Mouse (Mus musculus) forebrain, embryonic 14.5 days (tissue): ENCODE measurements around the gene Mad1l1. TPM values are rescaled to one million over a fixed set of nuclear protein-coding genes. Genes with fewer than 3 reads are reported as not detected.

ENCODE experiments used
- ATAC-seq: fragments of 200-750 bp; cut with Nextera tagmentation; 2 replicates; pipeline ENCODE4 v1.8.0; 2017; ENCODE audit warnings: mild to moderate bottlenecking, moderate library complexity
- DNase-seq: peaks from one replicate; pipeline ENCODE4 v3.0.0-alpha.2; 2015; ENCODE audit warnings: low spot score
- H3K27ac ChIP-seq: fragments of 300-500 bp; sonication (generic); 2 replicates; pipeline ENCODE4 v1.5.1; 2014; ENCODE audit warnings: low read depth, mild to moderate bottlenecking, control low read depth, low read length, moderate library complexity
- H3K27me3 ChIP-seq: fragments of 300-500 bp; sonication (generic); replicated peaks from 2 replicates; pipeline ENCODE4 v1.6.1; 2014; ENCODE audit warnings: low read length, control low read depth, mixed read lengths; ENCODE audit not compliant: control insufficient read depth, insufficient read depth
- H3K36me3 ChIP-seq: fragments of 300-500 bp; sonication (generic); 2 replicates; pipeline ENCODE4 v1.6.1; 2014; ENCODE audit warnings: low read length, control low read depth; ENCODE audit not compliant: control insufficient read depth, insufficient read depth
- H3K4me1 ChIP-seq: fragments of 300-500 bp; sonication (generic); 2 replicates; pipeline ENCODE4 v1.6.1; 2014; ENCODE audit warnings: antibody characterized with exemption, low read length, control low read depth; ENCODE audit not compliant: control insufficient read depth, insufficient read depth
- H3K4me2 ChIP-seq: fragments of 300-500 bp; sonication (generic); 2 replicates; pipeline ENCODE4 v1.6.1; 2014; ENCODE audit warnings: mild to moderate bottlenecking, control low read depth, low read length
- H3K4me3 ChIP-seq: fragments of 300-500 bp; sonication (generic); 2 replicates; pipeline ENCODE4 v1.5.1; 2014; ENCODE audit warnings: low read depth, low read length, control low read depth
- H3K9ac ChIP-seq: fragments of 300-500 bp; sonication (generic); 2 replicates; pipeline ENCODE4 v1.6.1; 2014; ENCODE audit warnings: mild to moderate bottlenecking, low read length, control low read depth, moderate library complexity
- H3K9me3 ChIP-seq: fragments of 300-500 bp; sonication (generic); replicated peaks from 2 replicates; pipeline ENCODE4 v1.6.1; 2016; ENCODE audit warnings: low read length, control low read depth, mixed read lengths; ENCODE audit not compliant: control insufficient read depth
- WGBS: fragments of 180-500 bp; shearing (Covaris S2); extraction: QIAGEN DNeasy Blood & Tissue Kit; methylation state at CpG from one replicate; pipeline ENCODE4 v1.1.7; 2014; 5-methylcytosine and 5-hydroxymethylcytosine counted together
- polyA plus RNA-seq: library from polyadenylated mRNA; unstranded; fragments of >200 nt; fragmentation: Nextera tagmentation; extraction: Ambion mirVana; gene quantifications from 2 replicates; pipeline ENCODE4 v1.2.1, GENCODE M21; 2014

Mad1l1 gene
- polyA plus RNA-seq, 1 experiment from 2014 or later: 29.2 TPM

DNA sequence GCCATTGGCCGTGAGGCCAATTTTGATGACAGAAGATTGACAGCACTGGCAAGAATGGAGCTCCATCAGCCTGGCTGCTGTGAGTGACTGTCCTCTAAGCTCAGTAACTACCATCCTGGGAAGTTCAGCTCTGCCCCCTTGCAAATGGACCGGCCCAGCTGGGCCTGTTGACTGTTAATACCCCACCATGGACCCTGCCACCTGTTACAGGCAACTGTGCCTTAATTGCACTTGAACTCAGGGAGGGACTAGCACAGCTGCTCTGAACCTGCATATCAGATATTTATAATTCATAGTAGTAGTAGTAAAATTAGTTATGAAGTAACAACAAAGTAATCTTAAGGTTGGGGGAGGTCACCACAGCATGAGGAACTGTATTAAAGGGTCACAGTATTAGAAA, 244.9 kb downstream of the Mad1l1 start:
- no peaks in the 10 kb centered on the region for H3K27me3 ChIP-seq
- WGBS: 92% methylated on average over 2 of the region's 2 CpGs

DNA sequence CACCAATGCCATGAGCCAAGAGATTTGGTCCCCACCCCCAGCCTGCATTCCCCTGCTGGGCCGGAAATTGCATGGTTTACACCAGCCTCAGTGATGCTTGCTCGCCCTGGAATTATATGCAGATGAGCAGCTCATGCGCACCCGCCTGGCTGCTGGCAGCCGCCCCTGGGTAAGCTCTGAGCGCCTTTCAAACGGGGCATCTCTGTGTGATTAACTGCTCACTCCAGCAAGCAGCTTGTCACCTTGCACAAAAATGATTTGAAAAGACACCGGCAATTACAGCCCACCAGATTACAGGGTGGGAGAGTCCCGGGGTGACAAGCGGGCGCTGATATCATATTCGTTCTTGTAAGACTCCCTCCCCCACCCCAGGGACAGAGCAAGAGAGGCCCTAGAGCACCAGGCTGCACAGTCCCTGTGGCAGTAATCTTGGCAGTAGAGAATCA, 247.7 kb downstream of the Mad1l1 start:
- H3K36me3 ChIP-seq: no peaks in the 10 kb centered on the region
- no peaks in the 10 kb centered on the region for H3K9me3 ChIP-seq
- ATAC-seq: peak; percentile 93
- peaks cover 14% of the 10 kb centered on the region for H3K4me1 ChIP-seq
- H3K27ac ChIP-seq: peak overlapping the region; percentile 61
- no peak overlapping the region for H3K4me3 ChIP-seq
- DNase-seq: peak; percentile 82
- H3K4me2 ChIP-seq: no peak overlapping the region
- WGBS: 10% methylated on average over 12 of the region's 12 CpGs
- peak overlapping the region; percentile 29; the same call in 1 of the 2 replicates for H3K9ac ChIP-seq
- H3K27me3 ChIP-seq: no peaks in the 10 kb centered on the region

More for the DNA sequence above, 244.9 kb downstream of the Mad1l1 start:
- Histone ChIP-seq H3K4me1 (peaks cover 14% of the 10 kb centered on the region), H3K9ac (no peak overlapping the region), H3K4me3 (no peak overlapping the region), H3K4me2 (no peak overlapping the region), H3K27ac (no peak overlapping the region), H3K36me3 (no peaks in the 10 kb centered on the region), H3K9me3 (no peaks in the 10 kb centered on the region)
- DNase-seq (no peak), ATAC-seq (no peak)

DNA sequence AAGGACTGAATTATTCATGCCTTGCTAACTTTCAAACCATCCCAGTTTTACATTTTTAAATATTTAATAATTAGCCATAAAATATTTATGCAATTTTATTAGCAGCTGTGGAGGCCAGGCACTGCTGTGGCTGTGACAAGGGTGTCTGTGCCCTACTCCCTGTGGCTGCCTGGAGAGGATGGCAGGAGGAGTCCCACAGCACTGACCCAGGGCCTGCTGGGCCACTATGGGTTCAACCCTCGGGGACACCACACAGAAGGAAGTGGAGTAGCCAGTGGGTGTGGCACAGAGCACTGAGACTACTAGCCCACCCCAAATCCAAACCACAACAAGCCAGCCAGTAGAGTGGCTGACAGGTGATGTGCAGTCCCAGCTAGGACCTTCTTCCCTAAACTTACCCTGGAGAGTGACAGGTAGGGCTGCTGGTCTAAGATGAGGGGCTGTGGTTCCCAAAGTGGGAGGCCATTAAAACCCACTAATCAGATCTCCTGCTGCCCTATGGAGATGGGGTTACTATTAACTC, 248.1 kb downstream of the Mad1l1 start:
- ATAC-seq (peak; percentile 47), DNase-seq (no peak)
- H3K27ac ChIP-seq: peak overlapping the region; percentile 61
- H3K9ac ChIP-seq: no peak overlapping the region
- no peaks in the 10 kb centered on the region for H3K36me3 ChIP-seq
- no peaks in the 10 kb centered on the region for H3K27me3 ChIP-seq
- WGBS: 20% methylated on average over 1 of the region's 1 CpGs
- no peak overlapping the region for H3K4me3 ChIP-seq
- H3K4me1 ChIP-seq: peaks cover 18% of the 10 kb centered on the region
- H3K9me3 ChIP-seq: no peaks in the 10 kb centered on the region
- no peak overlapping the region for H3K4me2 ChIP-seq

DNA sequence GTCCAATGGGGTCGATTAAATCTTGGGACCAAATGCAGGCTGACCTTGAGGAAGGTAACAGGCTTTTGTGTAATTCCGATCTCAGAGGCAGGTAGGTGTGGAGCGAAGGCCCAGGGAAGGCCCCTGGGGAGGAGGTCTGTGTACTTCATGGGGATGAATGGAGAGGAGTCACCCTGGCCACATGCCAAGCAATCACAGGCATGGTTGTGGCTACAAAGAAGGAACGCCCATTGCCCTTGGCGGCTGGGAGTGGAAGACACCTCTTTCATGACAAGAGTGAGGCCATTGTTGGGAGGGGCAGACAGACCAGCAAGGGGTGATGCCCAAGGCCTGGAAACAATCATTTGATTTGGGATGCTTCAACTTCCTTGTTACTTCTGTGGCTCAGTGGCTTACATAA, 252.8 kb downstream of the Mad1l1 start:
- Histone ChIP-seq H3K9me3 (no peaks in the 10 kb centered on the region), H3K4me3 (no peak overlapping the region), H3K36me3 (no peaks in the 10 kb centered on the region), H3K4me1 (peaks cover 11% of the 10 kb centered on the region), H3K27ac (no peak overlapping the region), H3K9ac (no peak overlapping the region), H3K4me2 (no peak overlapping the region), H3K27me3 (no peaks in the 10 kb centered on the region)
- WGBS: 55% methylated on average over 5 of the region's 5 CpGs
- DNase-seq (peak; percentile 36), ATAC-seq (no peak)

DNA sequence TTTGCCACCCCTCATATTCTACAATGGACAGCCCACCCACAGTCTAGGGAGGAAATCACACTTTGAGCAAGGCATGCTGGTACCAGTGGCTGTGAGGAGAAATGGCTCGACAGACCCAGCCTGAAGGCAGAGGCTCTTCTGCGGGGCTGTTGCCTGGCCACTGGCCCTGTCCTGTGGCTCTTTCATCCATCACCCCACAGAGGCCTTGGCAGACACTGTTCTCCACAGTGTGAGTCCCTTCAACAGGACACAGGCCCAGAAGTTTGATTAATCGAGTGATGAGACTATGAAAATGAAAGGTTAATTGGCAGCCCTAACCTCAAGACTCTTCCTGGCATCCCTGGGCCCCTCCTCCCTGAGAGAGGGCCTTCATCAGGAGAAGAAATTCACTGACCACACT, 253.3 kb downstream of the Mad1l1 start:
- 73% methylated on average over 3 of the region's 3 CpGs for WGBS

DNA sequence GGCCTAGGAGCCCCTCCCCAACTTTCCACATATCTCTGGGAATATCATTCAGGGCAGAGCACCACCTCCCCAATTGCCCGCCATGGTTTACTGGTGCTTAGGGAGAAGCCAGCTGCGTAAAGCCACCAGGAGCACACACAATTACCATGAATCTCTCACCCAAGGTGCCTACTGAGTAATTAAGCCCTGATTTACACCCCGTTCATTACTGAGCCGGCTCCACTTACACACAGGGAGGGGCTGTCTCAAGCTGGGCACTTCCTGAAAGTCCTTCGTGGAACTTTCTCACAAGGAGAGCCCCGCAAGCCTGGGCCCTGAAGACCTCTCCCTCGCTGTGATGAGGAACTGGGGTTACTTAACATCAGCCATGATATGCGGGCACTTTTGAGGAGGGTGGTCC, 254.6 kb downstream of the Mad1l1 start:
- no peaks in the 10 kb centered on the region for H3K27me3 ChIP-seq
- H3K27ac ChIP-seq: no peak overlapping the region
- no peaks in the 10 kb centered on the region for H3K36me3 ChIP-seq
- no peak for ATAC-seq
- no peak overlapping the region for H3K4me3 ChIP-seq
- H3K9me3 ChIP-seq: no peaks in the 10 kb centered on the region
- DNase-seq: no peak
- 49% methylated on average over 8 of the region's 8 CpGs for WGBS
- peaks cover 12% of the 10 kb centered on the region; the same call in 1 of the 2 replicates for H3K4me1 ChIP-seq
- H3K9ac ChIP-seq: no peak overlapping the region
- no peak overlapping the region for H3K4me2 ChIP-seq

More for the DNA sequence above, 253.3 kb downstream of the Mad1l1 start:
- Histone ChIP-seq H3K27me3 (no peaks in the 10 kb centered on the region), H3K4me1 (peaks cover 6% of the 10 kb centered on the region), H3K9me3 (no peaks in the 10 kb centered on the region), H3K4me3 (no peak overlapping the region), H3K36me3 (no peaks in the 10 kb centered on the region), H3K9ac (no peak overlapping the region), H3K27ac (no peak overlapping the region), H3K4me2 (no peak overlapping the region)
- DNase-seq (peak; percentile 13), ATAC-seq (no peak)

DNA sequence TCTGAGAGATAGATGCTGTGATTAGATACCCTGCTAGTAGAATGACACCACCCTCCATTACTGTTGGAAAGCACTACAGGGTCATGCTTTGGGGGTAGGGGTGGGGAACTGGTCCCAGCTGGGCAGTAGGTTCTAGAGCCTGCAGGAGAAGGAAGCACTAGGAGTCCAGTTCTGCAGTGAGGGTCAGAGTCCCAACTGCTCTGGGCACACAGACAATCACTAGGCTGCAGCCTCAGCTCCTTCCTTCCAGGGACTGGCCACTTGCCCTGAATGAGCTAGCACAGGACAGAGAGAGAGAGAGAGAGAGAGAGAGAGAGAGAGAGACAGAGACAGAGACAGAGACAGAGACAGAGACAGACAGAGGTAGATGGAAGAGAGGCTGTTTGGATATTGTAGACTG, 255.1 kb downstream of the Mad1l1 start:
- DNase-seq (no peak), ATAC-seq (no peak)
- H3K36me3 ChIP-seq: no peaks in the 10 kb centered on the region
- peaks cover 17% of the 10 kb centered on the region; the same call in 1 of the 2 replicates for H3K4me1 ChIP-seq
- no peak overlapping the region for H3K9ac ChIP-seq
- no peak overlapping the region for H3K27ac ChIP-seq
- H3K9me3 ChIP-seq: no peaks in the 10 kb centered on the region
- H3K4me3 ChIP-seq: no peak overlapping the region
- no peak overlapping the region for H3K4me2 ChIP-seq
- no peaks in the 10 kb centered on the region for H3K27me3 ChIP-seq

DNA sequence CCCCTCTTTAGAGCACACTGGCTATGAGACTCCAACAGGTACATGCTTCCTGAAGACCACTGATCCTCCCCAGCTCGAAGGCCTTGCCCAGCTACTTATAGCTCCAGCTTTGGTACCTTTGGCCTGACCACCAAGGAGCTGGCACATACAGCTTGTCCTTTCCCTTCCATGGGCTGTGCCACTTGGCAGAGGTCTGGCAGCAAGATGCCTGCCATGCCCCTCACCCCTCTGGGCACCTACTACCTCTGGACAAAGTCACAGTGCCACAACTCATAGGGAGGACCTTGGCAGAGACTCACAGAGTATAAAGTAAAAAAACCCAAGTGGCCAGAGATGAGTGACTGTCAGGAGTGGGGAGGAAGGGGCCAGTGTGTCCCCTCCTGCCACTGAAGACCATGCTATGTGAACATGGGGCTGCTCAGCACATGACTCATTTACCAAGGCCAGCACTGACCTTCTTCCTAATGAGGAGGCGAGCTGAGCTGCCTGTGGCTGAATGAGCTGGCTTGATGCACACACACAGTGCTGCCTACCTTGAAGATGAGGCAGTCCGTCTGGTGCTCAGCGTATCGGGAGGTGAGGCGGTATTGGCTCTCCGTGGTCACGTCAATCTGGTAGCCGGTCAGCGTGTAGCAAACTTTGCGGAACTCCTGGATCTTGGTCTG, 255.9 kb downstream of the Mad1l1 start:
- no peak overlapping the region for H3K27ac ChIP-seq
- H3K4me2 ChIP-seq: no peak overlapping the region
- H3K9me3 ChIP-seq: no peaks in the 10 kb centered on the region
- H3K36me3 ChIP-seq: no peaks in the 10 kb centered on the region
- H3K4me1 ChIP-seq: peaks cover 21% of the 10 kb centered on the region; the same call in 1 of the 2 replicates
- no peak overlapping the region for H3K4me3 ChIP-seq
- ATAC-seq (no peak), DNase-seq (no peak)
- H3K9ac ChIP-seq: no peak overlapping the region
- WGBS: 98% methylated on average over 11 of the region's 11 CpGs
- no peaks in the 10 kb centered on the region for H3K27me3 ChIP-seq

DNA sequence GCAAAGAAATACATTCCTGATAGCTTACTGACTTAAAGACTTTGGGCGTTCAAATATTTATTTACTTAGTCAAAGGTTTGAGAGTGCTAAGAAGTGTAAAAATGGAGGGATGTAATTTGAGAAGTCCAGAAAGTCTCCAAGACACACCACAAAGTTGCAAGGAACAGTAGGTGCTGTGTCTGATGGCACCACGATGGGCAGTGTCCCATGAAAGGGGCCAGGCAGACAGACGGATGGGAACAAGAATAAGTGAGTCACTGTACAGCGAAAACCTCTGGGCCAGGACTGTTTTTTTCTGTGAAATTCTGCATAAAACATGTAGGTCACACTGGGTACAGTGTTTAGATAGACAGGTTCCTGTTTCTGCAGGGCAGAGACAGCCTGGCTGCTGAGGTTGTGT, 256.8 kb downstream of the Mad1l1 start:
- WGBS: 84% methylated on average over 4 of the region's 4 CpGs
- Histone ChIP-seq H3K4me1 (peaks cover 21% of the 10 kb centered on the region; the same call in 1 of the 2 replicates), H3K4me3 (no peak overlapping the region), H3K27ac (no peak overlapping the region), H3K9ac (no peak overlapping the region), H3K4me2 (no peak overlapping the region), H3K36me3 (no peaks in the 10 kb centered on the region), H3K9me3 (no peaks in the 10 kb centered on the region), H3K27me3 (no peaks in the 10 kb centered on the region)
- no peak for DNase-seq
- ATAC-seq: no peak
